Mouse (Mus musculus): Measurements from ENCODE around the gene Ap3b2. TPM values are rescaled to one million over a fixed set of nuclear protein-coding genes. Genes with fewer than 3 reads are reported as not detected.

Gene Ap3b2
- polyA plus RNA-seq (2012): not detected in 2 replicates

DNA sequence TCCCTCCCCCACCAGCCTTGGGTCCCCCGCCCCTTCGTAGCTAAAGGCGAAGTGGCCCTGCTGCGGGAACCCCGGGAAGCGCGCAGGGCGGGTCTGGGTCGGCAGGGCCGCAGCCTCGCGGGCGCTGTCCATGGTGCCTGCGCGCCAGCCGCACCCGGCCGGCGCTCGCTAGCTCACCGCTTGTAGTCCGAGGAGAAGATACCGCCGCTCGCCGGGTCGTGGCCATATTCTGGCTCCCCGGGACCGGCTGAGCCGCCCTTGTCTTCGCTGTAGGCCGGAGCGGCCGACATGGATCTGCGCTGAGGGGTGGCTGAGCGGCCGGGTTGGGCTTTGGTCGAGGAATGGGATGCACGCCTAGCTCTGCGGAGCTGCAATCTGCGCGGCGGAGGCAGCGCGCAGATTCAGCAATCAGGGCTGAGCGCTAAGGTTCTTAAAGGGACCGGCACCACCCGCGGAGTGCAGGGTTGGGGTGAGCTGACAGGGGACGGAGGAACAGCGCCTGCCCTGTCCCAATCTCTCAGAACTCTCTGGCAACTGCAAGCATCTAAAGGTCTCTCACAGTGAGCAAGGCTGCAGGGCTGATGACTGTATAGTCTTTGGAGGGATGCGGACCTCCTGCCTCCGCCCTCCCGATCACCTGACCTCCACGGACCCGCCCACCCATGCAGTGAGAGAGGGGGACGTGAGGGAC is at the start of gene Ap3b2:
Ap3b2 (minus strand) TSS at position 595 of the 691 bp plus-strand sequence.
- no peaks in the 10 kb centered on the region for H3K4me1 ChIP-seq (ENCODE audit: control insufficient read depth)
- H3K27me3 ChIP-seq (ENCODE audit: control insufficient read depth): peaks cover 32% of the 10 kb centered on the region
- no peaks in the 10 kb centered on the region for H3K9me3 ChIP-seq (ENCODE audit: control insufficient read depth, low read length)
- peak within 1 kb of the TSS; percentile 10 for H3K4me3 ChIP-seq (replicated peaks)
- no peaks in the 10 kb centered on the region for H3K36me3 ChIP-seq (ENCODE audit: control insufficient read depth)
- TF ChIP-seq GATA1 (IDR thresholded peaks at IDR 0.05; ENCODE audit: low read length): no peak
- TF ChIP-seq TAL1 (IDR thresholded peaks at IDR 0.05; ENCODE audit: low read length): no peak

- H3K4me3 ChIP-seq (replicated peaks): no peak overlapping the region
- no peaks in the 10 kb centered on the region for H3K9me3 ChIP-seq (ENCODE audit: control insufficient read depth, low read length)
- peaks cover 4% of the 10 kb centered on the region for H3K27me3 ChIP-seq (ENCODE audit: control insufficient read depth)
- H3K4me1 ChIP-seq (ENCODE audit: control insufficient read depth): peaks cover 2% of the 10 kb centered on the region
- no peaks in the 10 kb centered on the region for H3K36me3 ChIP-seq (ENCODE audit: control insufficient read depth)
- no peak for TF ChIP-seq GATA1 (IDR thresholded peaks at IDR 0.05; ENCODE audit: low read length)
- no peak for TF ChIP-seq TAL1 (IDR thresholded peaks at IDR 0.05; ENCODE audit: low read length)
Observed at GRCm38 (mm10) chr7:81542934-81543333, 49.2 kb upstream of the Ap3b2 start.

DNA sequence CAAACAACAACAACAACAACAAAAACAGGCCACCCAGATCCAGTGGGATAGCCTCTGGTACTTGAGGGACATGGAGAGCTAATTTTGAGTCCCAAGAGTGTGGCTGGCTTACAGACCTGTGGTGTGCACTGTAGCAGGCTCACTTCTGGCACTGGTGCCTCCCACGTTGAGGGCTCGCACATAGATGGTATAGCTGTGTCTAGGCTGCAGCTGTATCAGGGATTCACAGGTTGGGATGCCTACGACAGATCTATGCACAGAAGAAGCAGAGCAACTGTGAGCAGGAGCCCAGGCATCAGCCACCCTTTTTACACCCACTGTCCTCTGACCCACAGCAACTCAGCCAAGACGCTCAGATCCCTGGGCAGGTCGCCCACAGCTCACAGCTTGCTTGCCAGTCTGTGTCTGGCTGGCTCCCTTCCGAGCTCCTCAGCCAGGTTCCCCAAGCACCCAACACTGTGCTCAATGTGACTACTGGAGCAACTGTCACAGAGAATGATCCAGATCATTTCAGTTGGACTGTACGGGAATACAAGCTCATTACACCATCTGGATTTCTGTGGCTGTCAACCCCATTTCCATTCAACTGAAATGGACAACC is 48.3 kb upstream of the Ap3b2 start:
- Histone ChIP-seq H3K9me3 (ENCODE audit: control insufficient read depth, low read length) (no peaks in the 10 kb centered on the region), H3K27me3 (ENCODE audit: control insufficient read depth) (peaks cover 4% of the 10 kb centered on the region), H3K4me3 (replicated peaks) (no peak overlapping the region), H3K36me3 (ENCODE audit: control insufficient read depth) (no peaks in the 10 kb centered on the region), H3K4me1 (ENCODE audit: control insufficient read depth) (peaks cover 11% of the 10 kb centered on the region)
- TF ChIP-seq TAL1 (IDR thresholded peaks at IDR 0.05; ENCODE audit: low read length) (no peak), GATA1 (IDR thresholded peaks at IDR 0.05; ENCODE audit: low read length) (no peak)

GRCm38 (mm10) chr7:81540999-81541398 is 47.3 kb upstream of the Ap3b2 start:
- H3K4me1 ChIP-seq (ENCODE audit: control insufficient read depth): peaks cover 19% of the 10 kb centered on the region
- no peaks in the 10 kb centered on the region for H3K9me3 ChIP-seq (ENCODE audit: control insufficient read depth, low read length)
- H3K36me3 ChIP-seq (ENCODE audit: control insufficient read depth): no peaks in the 10 kb centered on the region
- peaks cover 4% of the 10 kb centered on the region for H3K27me3 ChIP-seq (ENCODE audit: control insufficient read depth)
- H3K4me3 ChIP-seq (replicated peaks): no peak overlapping the region
- no peak for TF ChIP-seq TAL1 (IDR thresholded peaks at IDR 0.05; ENCODE audit: low read length)
- no peak for TF ChIP-seq GATA1 (IDR thresholded peaks at IDR 0.05; ENCODE audit: low read length)

DNA sequence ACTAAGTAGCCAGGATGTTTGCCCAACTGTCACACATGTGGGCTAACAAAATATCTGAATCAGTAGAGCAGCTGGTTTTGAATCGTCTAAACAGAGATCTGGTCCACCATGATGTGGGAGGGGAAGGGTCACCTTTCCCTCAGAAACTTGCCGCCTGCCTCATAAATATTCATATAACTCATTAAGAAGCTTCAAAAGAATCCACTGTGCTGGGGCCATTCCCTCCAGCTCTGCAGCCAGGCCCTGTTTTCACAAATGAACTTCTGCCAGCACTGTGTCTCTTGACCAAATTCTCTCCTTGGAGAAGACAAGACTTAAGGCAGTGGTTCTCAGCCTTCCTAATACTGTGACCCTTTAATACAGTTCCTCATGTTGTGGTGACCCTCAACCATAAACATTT is 45.8 kb upstream of the Ap3b2 start:
- Histone ChIP-seq H3K9me3 (ENCODE audit: control insufficient read depth, low read length) (no peaks in the 10 kb centered on the region), H3K4me3 (replicated peaks) (no peak overlapping the region), H3K36me3 (ENCODE audit: control insufficient read depth) (peaks cover 13% of the 10 kb centered on the region), H3K4me1 (ENCODE audit: control insufficient read depth) (peaks cover 19% of the 10 kb centered on the region), H3K27me3 (ENCODE audit: control insufficient read depth) (peaks cover 4% of the 10 kb centered on the region)
- TF ChIP-seq GATA1 (IDR thresholded peaks at IDR 0.05; ENCODE audit: low read length) (no peak), TAL1 (IDR thresholded peaks at IDR 0.05; ENCODE audit: low read length) (no peak)

DNA sequence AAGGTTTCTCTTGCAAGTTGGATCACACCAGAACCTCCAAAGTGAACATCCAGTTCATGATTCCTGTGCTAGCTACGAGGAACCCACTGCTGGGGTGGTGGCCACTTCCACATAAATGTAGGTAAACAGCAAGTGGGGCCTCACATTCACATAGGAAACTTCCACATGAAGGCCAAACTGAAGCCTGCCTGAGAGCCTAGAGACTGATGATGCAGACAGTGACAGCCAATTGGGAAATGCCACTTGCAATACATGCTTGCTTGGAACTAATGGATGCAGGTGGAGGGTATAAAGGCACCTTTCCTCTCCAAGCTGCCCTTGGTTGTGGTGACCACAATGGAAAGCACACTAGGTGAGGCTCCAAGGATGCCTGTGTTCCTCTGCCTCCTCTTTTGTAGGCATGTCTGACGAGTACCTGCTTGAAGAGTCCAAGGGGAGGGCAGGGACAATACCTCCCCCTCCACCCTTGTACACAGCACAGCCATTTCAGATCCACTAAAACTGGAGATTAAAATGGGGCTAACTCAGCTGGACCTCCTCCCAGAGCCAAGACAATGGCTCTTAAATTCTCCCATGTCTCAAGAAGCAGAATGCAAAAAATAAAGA is 44.4 kb upstream of the Ap3b2 start:
- H3K9me3 ChIP-seq (ENCODE audit: control insufficient read depth, low read length): peaks cover 5% of the 10 kb centered on the region
- TF ChIP-seq GATA1 (IDR thresholded peaks at IDR 0.05; ENCODE audit: low read length): no peak
- H3K27me3 ChIP-seq (ENCODE audit: control insufficient read depth): peaks cover 4% of the 10 kb centered on the region
- peaks cover 19% of the 10 kb centered on the region for H3K4me1 ChIP-seq (ENCODE audit: control insufficient read depth)
- H3K36me3 ChIP-seq (ENCODE audit: control insufficient read depth): peaks cover 27% of the 10 kb centered on the region
- H3K4me3 ChIP-seq (replicated peaks): no peak overlapping the region

DNA sequence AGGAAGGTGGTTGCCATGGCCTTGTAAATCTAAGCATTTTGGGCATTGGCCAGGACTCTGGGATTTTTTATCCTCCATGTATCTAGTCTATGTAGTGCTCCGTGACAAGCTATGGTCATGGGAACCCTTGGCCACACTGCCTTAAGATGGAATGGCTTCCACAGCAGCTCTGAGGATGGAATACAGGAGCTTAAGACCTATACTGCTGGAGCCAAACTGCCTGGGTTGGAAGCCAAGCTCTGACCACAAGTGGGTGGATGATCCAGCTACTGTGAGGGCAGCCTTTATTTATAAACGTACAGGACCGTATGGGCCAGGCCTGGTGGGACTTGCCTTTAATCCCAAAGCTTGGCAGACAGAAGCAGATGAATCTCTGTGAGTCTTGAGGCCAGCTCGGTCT is 42.8 kb upstream of the Ap3b2 start:
- TF ChIP-seq TAL1 (IDR thresholded peaks at IDR 0.05; ENCODE audit: low read length): no peak
- no peak for TF ChIP-seq GATA1 (IDR thresholded peaks at IDR 0.05; ENCODE audit: low read length)
- H3K9me3 ChIP-seq (ENCODE audit: control insufficient read depth, low read length): peaks cover 5% of the 10 kb centered on the region
- peaks cover 4% of the 10 kb centered on the region for H3K27me3 ChIP-seq (ENCODE audit: control insufficient read depth)
- H3K4me3 ChIP-seq (replicated peaks): no peak overlapping the region
- H3K4me1 ChIP-seq (ENCODE audit: control insufficient read depth): peaks cover 19% of the 10 kb centered on the region
- peaks cover 44% of the 10 kb centered on the region for H3K36me3 ChIP-seq (ENCODE audit: control insufficient read depth)

- Histone ChIP-seq H3K9me3 (ENCODE audit: control insufficient read depth, low read length) (peaks cover 5% of the 10 kb centered on the region), H3K36me3 (ENCODE audit: control insufficient read depth) (peaks cover 90% of the 10 kb centered on the region), H3K4me3 (replicated peaks) (no peak overlapping the region), H3K27me3 (ENCODE audit: control insufficient read depth) (no peaks in the 10 kb centered on the region), H3K4me1 (ENCODE audit: control insufficient read depth) (peaks cover 3% of the 10 kb centered on the region; the same call in 1 of the 2 replicates)
- TF ChIP-seq TAL1 (IDR thresholded peaks at IDR 0.05; ENCODE audit: low read length): no peak
- TF ChIP-seq GATA1 (IDR thresholded peaks at IDR 0.05; ENCODE audit: low read length): no peak
Observed at GRCm38 (mm10) chr7:81531462-81531861, 37.7 kb upstream of the Ap3b2 start.

- H3K4me3 ChIP-seq (replicated peaks): no peak overlapping the region
- peaks cover under 1% of the 10 kb centered on the region for H3K9me3 ChIP-seq (ENCODE audit: control insufficient read depth, low read length)
- H3K27me3 ChIP-seq (ENCODE audit: control insufficient read depth): no peaks in the 10 kb centered on the region
- H3K36me3 ChIP-seq (ENCODE audit: control insufficient read depth): peaks cover 79% of the 10 kb centered on the region
- TF ChIP-seq TAL1 (IDR thresholded peaks at IDR 0.05; ENCODE audit: low read length): no peak
- H3K4me1 ChIP-seq (ENCODE audit: control insufficient read depth): peaks cover 11% of the 10 kb centered on the region
Observed at GRCm38 (mm10) chr7:81528918-81529317, 35.2 kb upstream of the Ap3b2 start.
